Mouse (Mus musculus) megakaryocyte progenitor cell, adult 5-6 weeks (primary cell): ENCODE results near the gene Acadvl. TPM values are rescaled to one million over a fixed set of nuclear protein-coding genes. Genes with fewer than 3 reads are reported as not detected.

Experiments used
- ATAC-seq: replicated peaks from 2 replicates; pipeline ENCODE4 v1.8.0; 2016; ENCODE audit warnings: mild to moderate bottlenecking, moderate TSS enrichment, inconsistent platforms; ENCODE audit not compliant: poor library complexity
- total RNA-seq, 2 experiments: library from RNA; stranded (forward) in 1 of 2; stranded (reverse) in 1 of 2; fragments of 157-497, 149-512 nt in 1 of 2; fragments of 200-1000 nt in 1 of 2; gene quantifications; 2 replicates each; pipeline versions ENCODE4 v1.2.3 to v1.2.4; 2015 to 2017

Acadvl gene
- total RNA-seq (2015) (28.7 and 45.7 TPM in 2 replicates), total RNA-seq (2017) (43.6 and 49.1 TPM in 2 replicates)

DNA sequence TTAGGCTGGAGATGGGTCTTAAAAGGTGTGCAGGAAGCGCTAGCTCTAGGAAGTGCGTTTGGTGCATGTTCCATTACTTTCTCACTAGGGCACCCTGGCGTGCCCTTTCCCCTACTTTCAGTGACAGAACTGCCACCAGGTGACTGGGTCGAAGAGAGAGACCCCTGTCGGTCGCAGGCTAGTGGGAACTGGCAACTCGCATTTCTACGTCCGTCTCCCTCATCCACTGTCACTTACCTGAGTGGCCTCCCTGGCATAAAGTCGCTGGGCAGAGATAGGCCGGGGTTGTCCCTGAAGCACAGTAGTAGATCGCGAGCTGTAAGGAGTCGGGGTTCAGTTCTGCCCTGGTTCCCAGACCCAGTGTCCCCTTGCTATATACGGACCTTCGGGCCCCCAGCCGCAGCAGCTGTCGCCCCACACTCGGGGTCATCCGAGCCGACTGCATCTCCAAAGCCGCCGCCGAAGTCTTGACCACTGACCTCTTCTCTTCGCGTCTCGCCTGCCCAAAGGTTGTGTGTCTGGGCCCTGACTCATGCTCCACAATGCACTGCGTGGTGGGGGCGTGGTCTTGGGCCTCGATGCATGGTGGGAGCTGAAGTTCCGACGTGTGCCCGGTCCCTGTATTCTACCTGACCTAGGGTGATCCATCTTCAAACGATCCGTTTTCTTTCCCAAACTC is at the start of gene Acadvl:
TSS of gene Acadvl (minus strand) at position 532 of the 679 bp plus-strand sequence.
- ATAC-seq, result peak; percentile 93

DNA sequence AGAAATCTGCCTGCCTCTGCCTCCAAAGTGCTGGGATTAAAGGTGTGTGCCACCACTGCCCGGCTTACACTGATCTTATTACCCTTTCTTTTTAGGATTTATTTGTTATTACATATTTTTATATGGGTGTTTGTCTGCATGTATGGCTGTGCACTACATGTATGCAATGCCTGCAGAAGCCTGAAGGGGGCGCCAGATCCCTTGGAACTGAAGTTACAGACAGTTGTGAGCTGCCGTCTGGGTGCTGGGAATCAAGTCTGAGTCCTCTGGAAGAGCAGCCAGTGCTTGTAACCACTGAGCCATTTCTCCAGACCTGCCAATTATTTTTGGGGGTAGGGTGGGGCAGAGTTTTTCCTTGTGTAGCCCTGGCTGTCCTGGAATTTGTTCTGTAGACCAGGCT is 47.8 kb upstream of the Acadvl start:
- no peak for ATAC-seq

DNA sequence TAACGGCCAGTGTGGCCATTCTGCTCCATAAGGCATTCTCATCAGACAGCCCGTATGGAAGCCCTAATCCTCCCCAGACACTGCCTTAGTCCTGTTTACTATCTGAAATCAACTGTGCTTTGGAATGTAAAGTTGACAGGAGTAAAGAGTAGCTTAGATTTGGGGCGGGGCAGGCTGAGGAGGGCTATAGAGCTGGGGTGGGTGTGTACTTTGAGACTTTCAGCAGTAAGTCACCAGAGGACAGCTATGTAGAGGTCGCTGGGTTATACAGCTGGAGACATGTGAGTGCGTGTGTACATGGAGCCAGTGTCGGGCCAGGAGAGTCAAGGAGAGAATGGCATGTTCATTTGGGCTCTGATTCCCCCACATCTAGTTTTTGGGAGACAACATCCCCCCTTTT is 44.7 kb upstream of the Acadvl start:
- ATAC-seq, result no peak

DNA sequence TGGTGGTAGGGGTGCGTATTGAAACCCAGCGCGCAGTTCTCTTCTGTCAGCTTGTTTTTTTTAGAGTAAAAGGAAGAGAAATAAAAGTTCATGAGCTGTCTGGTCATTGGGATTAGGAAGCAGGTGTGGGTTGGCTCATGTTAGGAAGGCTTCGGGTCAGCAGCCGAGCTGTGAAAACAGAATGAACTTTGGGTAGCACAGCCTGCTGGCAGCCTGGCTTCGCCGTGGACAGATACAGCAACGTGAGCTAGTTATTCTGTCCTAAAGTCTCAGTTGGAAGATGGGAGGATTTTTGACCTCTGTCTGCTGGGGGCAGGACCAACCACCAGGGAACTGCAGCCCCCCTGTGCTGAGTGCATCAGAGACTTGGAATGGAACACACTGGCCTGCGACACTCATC is 42.6 kb upstream of the Acadvl start:
- ATAC-seq, result no peak

DNA sequence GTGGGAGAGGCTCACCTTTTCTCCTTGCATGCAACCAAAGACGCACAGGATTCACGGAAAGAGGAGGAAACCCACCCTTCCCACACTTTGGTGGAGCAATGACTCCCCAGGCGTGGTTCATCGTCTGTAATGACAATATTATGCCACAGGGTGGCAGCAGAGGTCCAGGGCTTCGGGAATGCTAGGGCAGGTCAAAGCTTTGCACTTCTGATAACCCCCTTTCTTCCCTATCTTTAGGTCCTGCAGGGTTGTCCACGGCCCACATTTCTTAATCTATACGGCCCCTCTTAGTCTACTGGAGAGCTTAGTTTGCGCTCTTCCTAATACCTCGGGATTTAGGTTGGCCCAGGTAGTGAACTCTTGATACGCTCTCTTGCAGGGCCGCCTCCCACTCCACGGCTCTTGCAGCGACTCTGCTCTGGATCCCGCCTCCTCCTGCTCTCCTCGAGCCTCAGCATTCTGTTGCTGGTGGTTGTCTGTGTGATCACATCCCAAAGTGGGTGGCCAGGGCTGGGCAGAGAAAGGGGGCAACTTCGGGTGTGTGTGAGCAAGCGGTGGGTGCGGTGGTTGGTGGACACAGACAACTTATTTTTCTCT is 40.5 kb upstream of the Acadvl start:
- ATAC-seq, result peak; percentile 95

DNA sequence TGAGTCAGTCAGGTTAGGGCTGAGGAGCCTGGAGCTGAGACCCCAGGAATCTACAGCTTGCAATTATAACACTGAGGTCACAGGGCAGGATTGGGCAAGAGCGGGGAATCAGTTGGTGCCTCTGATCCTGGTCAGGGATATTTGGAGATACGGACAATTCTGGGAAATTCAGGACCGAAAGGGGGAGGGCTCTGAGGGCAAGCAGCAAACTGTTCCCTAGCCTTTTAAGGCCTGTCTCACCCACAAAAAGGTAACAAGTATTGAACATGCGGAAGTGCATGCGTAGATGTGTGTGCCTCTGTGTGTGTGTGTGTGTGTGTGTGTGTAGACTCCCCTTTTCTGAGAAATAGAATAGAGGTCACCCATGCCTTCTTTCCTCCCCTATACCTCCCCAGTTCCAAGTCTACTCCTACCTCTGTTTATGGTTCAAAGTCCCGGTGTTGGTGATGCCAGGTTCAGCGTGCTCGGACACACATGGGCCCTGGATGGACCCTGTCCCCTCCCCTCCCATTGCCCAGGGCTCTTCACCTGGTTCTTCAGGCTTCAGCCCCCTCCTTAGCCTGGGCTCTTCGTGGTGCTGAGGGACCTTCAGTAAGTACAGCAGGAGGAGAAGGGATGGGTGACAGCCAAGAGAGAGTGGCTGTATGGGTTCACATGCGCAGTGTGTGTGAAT is 38.8 kb upstream of the Acadvl start, which contains the start of gene Asgr1:
TSS of gene Asgr1 (plus strand) at position 188 of the 673 bp plus-strand sequence.
- no peak for ATAC-seq

DNA sequence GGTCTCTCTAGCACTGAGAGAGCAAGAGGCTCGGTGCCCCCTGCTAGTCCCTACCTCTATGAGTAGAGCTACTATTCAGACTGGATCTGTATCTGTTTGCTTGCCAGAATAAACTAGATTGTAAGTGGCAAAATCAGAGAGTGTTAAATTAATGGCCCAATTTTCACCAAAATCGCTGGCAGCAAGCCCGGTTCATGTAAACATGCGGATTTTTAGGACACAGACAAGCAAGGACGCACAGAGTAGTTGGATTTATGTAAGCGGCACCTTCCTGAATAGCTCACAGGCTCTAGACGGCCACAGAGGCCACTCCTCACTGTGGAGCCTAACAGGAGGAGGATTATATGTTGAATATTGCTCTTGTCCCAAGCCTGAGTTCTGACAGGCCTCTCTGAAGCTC is 37.9 kb upstream of the Acadvl start:
- no peak for ATAC-seq

DNA sequence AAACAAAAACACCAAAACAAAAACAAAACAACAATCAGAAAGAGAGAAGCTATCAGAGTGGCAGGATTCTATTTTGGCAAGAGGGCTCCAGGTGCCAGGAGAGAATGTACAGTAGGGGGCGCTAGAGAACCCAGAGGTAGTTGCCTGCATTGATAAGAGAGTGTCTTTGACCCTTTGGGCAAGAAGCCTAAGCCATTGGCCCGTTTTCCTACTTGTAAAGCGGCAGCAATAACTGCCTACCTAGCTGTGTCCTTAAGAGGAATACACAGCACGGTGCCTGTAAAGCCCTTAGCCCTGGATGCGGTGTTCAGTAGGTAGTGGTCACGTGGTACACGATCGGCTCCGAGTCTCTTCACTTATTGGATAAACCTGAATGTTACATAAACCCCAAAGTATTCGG is 34.6 kb upstream of the Acadvl start:
- ATAC-seq, result no peak

DNA sequence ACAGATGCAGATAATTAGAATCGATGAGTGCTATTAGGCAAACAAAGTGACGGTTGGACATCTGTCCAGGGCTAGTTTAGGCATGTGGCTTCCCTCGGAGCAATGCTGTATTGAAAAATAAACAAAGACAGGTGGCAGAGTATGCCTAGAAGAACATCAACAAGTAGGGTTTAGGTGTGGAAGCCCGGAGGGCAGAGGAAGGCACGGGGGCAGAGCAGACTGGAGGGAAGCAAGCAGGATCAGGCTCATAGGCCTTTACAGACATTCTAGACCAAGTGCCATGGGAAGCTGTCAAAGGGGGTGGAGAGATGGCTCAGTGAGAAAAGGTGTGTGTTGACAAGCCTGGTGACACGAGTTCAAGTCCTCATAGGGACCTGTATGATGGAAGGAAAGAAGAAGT is 34.2 kb upstream of the Acadvl start:
- no peak for ATAC-seq

DNA sequence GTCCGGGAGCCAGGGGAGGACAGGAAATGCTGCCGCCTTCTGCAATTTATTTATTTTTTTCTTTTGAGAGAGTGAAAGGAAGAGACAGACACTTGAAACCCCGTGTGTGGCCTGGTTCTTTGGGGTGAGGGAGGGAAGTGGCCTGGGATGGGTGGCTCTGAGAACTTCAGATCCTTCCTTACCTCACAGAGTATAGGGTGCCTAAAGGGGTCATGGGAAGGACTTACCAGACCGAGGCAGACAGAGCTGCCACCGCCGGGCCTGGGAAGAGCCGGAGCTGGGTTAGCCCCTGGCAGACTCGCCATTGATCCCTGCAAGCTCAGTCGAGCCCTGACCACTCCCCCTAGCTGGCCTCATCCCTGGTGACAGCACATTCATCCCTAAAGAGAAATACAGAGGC is 30.2 kb upstream of the Acadvl start:
- no peak for ATAC-seq

DNA sequence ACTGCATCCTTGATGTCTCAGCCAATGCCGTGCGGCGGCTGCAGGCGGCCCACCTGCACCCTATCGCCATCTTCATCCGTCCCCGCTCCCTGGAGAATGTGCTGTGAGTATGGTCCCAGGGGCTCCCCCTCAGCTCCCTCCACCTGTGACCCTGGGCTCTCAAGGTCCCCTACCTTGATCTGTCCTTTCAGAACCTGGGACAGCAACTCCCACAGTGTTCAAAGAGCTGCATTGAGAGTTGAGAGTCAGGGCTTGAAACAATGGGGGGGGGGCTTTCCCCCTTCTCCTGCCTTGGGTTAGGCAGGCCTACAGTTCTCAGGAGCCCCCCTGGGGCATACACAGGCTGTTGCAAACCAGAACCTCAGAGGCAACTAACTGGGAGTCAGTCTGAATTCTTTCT is 28.5 kb upstream of the Acadvl start:
- no peak for ATAC-seq

DNA sequence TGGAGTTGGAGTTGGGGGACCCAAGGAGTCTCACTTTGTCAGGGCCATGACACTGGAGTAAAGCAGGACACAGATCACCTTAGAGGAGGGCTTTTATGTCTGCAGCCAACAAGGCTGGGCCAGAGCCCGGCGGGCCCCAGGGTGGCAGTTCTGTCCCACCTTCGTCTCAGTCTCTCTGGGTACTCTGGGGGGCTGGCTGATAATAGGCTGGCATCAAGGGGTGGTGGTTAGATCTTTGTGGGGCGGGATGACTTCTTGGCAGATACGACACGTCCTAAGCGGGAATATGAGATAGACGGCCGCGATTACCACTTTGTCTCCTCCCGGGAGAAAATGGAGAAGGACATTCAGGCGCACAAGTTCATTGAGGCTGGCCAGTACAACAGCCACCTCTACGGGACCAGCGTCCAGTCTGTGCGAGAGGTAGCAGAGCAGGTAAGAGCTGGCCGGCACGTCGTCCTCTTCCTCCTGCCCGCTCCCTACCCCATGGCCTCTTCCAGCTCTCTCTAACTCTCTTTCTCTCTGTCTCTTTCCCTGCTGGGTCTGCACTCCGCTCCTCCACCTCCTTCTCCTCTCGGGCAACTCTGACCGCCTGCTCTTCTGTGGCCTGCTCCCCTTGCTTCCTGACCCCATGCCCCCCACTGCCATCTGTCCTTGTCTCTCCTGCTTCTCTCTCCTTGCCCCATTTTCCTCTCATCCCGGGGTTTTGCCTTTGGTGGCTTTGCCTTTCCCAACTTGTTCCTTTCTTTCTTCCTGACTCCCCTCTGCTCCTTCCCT is 27.3 kb upstream of the Acadvl start:
- no peak for ATAC-seq

DNA sequence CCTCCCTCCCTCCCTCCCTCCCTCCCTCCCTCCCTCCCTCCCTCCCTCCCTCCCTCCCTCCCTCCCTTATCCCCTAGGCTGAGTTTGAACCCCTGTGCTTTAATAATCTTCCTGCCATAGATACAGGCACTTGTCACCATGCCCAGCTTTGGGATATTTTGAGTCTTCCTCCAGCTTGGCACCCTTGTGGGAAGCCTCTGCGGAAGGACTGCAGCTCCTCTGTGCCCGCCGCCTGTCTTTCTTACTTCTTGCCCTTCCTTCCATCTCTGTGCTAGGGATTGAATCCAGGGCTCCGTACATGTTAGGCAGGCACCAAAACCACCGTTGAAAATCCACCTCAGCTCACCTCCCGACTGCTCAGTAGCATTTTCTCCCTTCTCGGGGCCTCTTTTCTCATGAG is 25.0 kb upstream of the Acadvl start:
- no peak for ATAC-seq

DNA sequence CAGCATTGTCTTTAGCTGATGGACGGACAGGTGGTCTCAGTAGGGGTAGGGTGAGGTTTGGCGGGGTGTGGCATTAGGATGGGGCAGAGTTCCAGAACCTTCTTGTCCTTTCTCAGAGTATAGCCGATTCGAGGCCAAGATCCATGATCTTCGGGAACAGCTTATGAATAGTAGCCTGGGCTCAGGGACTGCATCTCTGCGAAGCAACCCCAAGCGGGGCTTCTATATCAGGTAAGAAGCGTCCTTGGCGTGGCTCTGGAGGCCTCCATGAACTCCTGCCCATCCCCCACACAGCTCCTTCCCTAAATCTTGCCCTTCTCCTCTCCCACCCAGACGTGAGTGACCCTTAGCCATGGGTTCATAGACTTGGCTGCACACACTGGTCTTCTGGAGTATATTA is 24.4 kb upstream of the Acadvl start:
- no peak for ATAC-seq

DNA sequence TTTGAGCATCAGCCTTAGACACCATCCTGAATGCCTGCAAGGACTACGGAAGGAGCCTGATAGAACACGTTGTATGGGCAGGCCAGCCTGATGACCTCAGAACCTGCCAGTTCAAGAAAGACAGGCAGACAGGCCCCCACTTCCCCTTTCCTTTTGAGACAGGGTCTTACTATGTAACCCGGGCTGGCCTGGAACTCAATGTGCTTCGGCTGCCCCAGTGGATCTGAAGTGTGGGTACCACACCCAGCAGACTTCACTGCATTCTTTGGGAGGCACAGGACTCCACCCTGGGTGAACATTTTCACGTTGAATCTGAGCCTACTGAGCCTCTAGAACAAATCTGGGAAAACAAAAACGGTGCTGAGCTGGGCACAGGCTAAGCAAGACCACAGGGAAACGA is 23.0 kb upstream of the Acadvl start:
- no peak for ATAC-seq

DNA sequence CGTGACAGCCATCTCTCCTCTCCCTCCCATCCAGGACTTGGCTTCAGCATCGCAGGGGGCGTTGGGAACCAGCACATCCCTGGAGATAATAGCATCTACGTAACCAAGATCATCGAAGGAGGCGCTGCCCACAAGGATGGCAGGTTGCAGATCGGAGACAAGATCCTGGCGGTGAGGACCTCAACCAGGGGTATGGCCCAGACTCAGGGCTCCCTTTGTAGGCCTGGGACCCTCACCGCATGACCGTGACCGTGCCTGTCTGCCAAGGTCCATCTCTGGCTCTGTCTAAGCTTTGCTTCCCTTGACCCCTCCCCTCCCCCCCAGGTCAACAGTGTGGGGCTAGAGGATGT is 16.1 kb upstream of the Acadvl start:
- no peak for ATAC-seq

DNA sequence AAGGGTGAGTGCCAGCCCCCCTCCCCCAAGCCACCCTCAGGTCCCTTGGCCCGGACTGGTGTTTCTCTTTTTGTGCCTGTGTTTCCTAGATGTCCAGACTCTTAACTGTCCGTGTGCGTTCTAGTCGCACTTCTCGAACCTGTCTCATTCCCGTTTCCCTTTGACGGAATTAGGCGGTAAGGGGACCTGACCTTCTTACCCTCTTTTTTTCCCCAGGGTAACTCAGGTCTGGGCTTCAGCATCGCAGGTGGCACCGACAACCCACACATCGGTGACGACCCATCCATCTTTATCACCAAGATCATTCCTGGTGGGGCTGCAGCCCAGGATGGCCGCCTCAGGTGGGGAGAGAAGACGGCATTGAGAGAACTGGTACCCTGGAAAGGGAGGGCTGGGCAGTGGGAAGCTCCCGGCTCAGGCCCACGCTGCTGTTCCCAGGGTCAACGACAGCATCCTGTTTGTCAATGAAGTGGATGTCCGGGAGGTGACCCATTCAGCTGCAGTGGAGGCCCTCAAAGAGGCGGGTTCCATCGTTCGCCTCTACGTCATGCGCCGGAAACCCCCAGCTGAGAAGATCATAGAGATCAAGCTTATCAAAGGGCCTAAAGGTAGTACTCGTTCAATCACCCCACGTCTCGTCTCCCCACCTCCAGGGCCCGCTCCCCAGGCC is 15.6 kb upstream of the Acadvl start:
- no peak for ATAC-seq

DNA sequence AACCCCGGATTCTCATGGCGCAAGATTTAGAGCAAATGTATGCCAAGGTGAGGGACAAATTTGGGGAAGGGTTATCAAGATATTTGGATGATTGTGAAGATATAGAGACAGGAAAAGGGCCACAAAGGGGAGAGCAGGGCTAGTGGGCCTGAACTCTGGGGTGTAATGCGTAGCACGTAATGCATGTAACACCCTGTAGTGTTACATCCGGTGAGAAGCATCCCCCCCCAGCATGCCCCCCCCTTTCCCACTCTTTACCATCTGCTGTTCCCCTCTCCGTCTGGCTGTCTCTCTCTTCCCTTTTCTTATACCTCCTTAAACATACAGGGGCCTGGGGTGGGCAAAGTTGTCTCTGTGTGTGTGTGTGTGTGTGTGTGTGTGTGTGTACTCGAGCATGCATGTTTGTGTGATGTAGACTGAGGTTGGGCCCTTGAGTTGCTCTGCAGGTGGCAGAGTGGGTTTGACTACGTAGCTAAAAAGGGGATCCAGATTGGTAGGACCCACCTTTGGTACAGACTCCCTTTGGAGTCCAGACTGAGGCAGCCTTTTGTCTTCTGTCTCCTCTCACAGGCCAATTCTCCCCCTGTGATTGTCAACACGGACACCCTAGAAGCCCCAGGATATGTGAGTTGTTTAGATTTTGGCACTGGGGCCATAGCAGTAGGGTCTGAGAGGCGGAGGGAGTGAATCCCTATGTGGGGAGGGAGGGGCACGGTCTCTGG is 14.8 kb upstream of the Acadvl start:
- ATAC-seq, result no peak; the same call in 1 of the 2 replicates

DNA sequence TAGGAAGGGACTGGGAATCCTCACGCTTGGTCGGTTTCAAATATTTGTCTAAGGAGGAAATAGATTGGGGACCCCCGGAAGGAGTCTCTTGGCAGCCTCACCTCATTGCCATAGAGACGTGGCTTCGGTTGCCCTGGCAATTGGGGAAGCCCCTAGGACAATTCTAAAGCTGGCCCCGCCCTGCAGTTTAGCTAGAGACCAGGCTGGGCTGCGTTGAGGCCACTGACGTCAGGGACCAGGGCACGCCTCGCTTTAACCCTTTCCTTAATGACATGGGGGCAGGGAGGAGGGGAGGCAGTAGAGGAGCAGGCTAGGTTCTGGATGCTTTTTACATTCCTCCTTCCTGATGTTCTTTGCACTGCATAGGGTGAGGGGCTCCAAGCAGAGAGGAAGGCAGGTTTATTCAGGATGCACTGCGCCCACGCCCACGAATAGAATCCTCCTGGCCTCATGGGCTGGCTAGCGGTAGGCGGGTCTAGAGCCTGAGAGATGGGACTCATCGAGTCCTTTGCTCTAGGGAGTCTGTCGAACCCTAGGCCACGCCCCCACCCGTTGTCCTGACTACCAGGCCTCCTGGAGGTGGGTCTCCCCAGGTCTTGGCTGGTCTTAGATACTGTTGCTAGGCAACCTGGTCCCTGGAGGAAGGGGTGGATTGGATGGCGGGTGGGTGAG is 14.1 kb upstream of the Acadvl start:
- ATAC-seq, result peak; percentile 61
